Mouse (Mus musculus) liver, postnatal 0 days (tissue): ENCODE results near the gene Ccnd3.

Experiments
- CTCF ChIP-seq: sonication (generic); IDR thresholded peaks from 2 replicates; pipeline ENCODE4 v1.5.1; 2016; ENCODE audit warnings: antibody characterized with exemption, low read depth
- EP300 ChIP-seq: IDR thresholded peaks from 2 replicates; pipeline ENCODE4 v1.6.1; 2016; ENCODE audit warnings: antibody characterized with exemption, low read depth, mild to moderate bottlenecking

DNA sequence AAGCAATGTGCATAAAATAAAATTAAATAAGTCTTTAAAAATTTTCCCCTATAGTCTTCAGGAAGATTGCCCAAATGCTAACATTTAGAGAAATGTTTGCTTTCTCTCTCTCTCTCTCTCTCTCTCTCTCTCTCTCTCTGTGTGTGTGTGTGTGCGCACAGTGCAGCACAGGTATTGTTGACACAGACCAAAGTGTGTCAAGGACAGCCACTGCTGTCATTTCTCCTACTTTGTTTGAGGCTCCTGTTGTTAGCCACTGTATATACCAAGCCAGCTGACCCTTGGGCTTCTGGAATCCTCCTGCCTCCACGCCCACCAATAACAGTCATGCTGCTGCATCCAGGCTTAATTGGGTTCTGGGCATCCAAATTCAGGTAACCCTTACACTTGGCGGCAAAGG lies 33.2 kb downstream of the Ccnd3 start:
- TF ChIP-seq CTCF (no peak), EP300 (0 out of 2 replicates have a peak, but pooled peaks have one; percentile 18)
